Mouse (Mus musculus) cerebral cortex, adult 2 months (tissue): ENCODE measurements around the gene 6430628N08Rik.

Experiments
- WGBS: fragments of 180-500 bp; shearing (Covaris S2); methylation state at CpG from one replicate; pipeline ENCODE4 v1.1.7; 2018; 5-methylcytosine and 5-hydroxymethylcytosine counted together

6430628N08Rik gene

GRCm38 (mm10) chr4:115890553-115890952 is at the start of gene 6430628N08Rik:
TSS of gene 6430628N08Rik (plus strand) at chr4:115890665.
- WGBS, result 5% methylated on average over 31 of the region's 31 CpGs

GRCm38 (mm10) chr4:115840842-115841241 is 49.6 kb upstream of the 6430628N08Rik start:
- WGBS, result 93% methylated on average over 4 of the region's 4 CpGs

- 65% methylated on average over 2 of the region's 2 CpGs for WGBS
Observed at GRCm38 (mm10) chr4:115846656-115847055, 43.8 kb upstream of the 6430628N08Rik start.

- WGBS, result 15% methylated on average over 5 of the region's 5 CpGs
Observed at GRCm38 (mm10) chr4:115847377-115847776, 43.1 kb upstream of the 6430628N08Rik start.

DNA sequence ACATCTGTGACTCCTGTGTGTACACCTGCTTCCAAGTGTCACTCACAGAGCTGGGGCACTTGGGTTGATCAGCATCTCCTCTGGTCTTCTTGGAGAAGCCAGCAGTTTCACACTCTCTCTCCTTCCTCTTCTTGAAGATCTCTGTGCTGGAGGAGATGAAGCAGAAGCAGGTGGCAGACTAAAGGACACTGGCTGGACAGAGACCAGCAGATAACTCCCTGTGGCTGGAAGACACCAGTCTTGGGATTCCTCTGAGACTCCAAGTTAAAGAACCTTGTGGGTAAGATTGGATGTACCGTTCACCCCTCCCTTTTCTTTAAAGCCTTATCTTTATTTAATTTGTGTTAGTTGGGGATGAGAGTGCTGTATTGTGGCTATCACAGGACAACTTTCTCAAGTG is 42.4 kb upstream of the 6430628N08Rik start:
- 83% methylated on average over 1 of the region's 1 CpGs for WGBS

DNA sequence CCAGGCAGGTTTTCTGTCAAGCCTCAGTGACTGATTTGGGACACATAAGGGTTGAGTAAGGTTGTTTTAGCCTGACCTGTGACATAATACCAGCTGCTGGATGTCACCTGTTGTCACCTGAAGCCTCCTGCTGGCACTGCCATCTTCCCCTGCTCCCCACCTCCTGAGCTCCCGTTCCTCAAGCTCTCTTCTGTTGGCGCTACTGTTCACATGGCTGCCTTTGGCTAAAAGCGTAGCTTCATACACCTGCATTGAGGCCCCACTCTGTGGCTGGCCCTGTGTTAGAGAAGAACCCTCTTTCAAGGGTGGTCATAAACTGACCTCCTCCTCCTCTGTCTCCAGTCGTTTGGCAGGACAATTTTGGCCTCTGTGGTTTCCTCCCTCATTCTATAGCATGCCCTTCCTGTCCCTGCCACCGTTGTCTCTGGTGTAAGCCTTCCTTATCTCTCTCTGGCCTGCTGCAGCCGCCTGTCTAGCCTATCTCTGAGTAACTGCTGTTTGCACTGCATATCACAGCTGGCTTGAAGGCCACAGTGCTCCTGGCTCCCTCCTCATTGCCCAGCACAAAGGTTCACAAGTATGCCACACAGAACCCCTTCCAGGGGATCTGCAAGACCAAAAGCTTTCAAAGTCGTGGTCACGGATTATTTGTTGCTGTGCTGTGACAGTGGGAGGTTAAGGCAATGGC is 41.3 kb upstream of the 6430628N08Rik start:
- WGBS, result 72% methylated on average over 8 of the region's 8 CpGs

DNA sequence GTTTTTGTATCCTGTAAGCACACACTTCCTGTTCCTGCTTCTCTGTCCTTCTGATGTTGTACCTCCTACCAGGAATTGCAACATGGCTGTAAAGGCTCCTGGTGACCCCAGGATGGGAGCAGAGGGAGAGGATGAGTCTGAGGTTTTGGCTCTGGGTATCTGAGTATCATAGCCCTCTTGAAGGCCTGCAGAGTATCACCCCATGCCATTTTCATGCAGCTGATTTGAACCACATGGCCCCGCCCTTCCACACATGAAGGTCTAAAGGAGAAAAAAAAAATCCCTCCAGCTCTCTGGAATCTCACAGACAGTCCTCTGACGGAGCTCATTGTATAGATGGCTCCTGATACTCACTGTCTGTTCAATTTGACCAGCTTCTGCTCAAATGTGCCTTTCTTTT is 40.4 kb upstream of the 6430628N08Rik start:
- 94% methylated on average over 2 of the region's 2 CpGs for WGBS

DNA sequence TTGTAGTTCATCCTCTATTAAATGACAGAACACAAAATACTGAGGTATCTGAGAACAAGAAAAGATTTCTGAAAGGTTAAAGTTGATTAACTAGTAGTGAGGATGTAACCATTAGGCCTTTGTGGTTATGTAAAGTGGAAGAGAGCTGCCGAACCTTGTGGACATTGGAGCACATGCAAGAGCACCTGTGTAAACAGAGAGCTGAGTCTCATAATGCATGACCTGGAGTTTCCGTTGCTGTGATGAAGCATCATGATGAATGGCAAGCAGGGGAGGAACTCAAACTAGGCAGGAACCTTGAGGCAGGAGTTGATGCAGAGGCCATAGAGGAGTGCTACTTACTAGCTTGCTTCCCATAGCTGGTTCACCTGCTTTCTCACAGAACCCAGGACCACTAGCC is 39.8 kb upstream of the 6430628N08Rik start:
- 70% methylated on average over 2 of the region's 2 CpGs for WGBS

GRCm38 (mm10) chr4:115851569-115851968 is 38.9 kb upstream of the 6430628N08Rik start:
- WGBS, result 81% methylated on average over 6 of the region's 6 CpGs

DNA sequence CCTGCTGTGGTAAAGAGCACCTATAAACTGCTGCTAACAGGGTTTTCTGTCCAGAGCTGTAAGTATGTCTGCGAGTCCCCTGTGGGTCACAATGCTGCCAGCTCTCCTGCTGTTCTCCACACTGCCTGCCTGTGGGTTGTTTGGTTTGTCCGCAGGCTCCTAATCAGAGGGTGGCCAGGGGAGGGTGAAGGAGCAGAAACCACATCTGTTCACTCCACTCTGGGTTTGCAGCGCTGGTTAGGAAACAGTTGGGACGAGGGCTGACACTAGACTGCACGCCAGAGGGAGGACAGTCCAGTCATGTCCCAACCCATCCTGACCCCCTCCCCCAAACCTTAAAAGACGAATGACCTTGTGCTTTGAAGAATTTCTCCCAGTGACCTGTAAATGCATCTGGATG is 35.4 kb upstream of the 6430628N08Rik start:
- 77% methylated on average over 6 of the region's 6 CpGs for WGBS

GRCm38 (mm10) chr4:115855609-115856008 is 34.9 kb upstream of the 6430628N08Rik start:
- WGBS, result 23% methylated on average over 4 of the region's 4 CpGs

DNA sequence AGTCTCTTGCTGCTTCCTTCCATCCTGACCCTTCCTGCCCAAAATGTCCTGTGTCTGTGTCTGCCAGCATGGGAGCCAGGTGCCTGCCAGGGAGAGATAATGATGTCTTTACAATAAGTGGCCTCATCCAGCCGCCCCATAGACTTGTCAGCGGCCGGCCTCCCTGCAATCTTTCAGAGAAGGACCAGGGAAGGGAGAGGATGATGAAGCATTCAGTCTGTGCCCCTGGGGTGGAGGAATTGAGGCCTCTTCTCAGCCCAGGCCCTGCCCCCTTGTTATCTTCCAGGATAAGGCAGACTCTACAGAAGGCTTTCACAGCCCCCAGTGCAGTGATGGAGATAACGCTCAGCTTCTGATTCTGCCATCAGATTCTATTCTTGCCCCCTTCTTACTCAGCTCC is 34.2 kb upstream of the 6430628N08Rik start:
- WGBS, result 89% methylated on average over 4 of the region's 4 CpGs

DNA sequence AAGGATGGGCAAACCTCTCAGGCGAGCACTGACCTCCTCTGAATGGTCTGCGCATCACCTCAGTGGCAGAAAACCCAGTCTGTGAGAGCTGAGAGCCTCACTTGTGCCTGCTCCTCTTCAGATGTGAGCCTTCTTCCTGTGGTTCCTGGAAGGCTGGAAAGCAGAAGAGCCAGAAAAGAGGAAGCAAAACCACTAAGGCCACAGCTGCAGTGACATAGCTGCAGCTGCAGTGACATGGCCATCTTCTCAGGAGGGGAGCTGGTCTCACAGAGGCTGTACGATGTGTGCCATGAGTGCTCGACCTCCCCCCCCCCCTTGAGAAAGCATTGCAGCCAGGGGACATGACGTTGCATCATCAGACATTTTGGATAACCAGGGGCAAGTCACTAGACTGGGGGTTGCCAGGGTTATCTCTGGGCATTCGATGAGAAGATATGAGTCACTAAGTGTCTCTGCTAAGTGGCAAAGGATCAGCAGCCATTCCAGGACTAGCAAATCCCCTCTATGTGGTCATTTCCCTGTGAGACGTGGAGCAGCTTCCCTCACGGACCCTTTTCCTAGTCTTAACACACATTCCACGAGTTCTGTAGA is 33.1 kb upstream of the 6430628N08Rik start:
- WGBS, result 86% methylated on average over 9 of the region's 9 CpGs

DNA sequence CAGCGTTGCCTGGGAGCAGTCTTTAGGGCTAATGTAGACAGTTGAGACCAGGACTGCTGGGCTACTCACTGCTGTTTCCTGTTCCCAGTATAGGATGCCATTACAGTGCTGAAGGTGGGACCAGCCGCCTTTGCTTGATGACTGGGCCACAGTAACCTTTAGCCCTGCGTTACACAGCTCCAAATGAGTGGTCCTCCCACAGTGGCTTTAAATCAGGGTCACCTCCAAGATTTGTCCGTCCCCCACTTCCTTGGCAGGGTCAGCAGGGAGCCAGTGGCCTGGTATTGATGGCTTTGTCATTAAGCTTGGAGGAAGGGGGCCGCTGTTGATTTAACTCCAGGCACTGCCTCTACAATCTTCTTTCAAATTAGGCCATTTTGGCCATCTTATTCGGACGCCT is 27.1 kb upstream of the 6430628N08Rik start:
- 87% methylated on average over 7 of the region's 7 CpGs for WGBS

DNA sequence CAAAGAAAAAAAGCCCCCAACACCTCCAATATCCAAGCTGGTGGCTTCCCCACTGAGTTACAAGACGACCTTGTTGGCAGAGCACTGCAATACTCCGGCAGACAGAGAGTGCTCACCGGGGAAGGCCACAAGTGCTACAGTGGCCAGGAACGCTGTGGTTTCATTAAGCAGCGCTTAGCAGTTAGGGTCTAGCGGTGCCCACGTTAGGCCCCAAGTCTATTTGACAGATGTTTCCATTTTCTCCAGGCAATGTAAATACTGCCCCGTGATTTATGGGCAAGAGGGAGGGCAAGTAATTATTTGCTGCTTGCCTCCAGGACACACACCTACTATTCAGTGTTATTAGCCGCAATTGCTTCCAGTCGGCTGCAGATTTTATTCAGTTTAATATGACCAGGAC is 26.6 kb upstream of the 6430628N08Rik start:
- WGBS, result 79% methylated on average over 10 of the region's 10 CpGs

DNA sequence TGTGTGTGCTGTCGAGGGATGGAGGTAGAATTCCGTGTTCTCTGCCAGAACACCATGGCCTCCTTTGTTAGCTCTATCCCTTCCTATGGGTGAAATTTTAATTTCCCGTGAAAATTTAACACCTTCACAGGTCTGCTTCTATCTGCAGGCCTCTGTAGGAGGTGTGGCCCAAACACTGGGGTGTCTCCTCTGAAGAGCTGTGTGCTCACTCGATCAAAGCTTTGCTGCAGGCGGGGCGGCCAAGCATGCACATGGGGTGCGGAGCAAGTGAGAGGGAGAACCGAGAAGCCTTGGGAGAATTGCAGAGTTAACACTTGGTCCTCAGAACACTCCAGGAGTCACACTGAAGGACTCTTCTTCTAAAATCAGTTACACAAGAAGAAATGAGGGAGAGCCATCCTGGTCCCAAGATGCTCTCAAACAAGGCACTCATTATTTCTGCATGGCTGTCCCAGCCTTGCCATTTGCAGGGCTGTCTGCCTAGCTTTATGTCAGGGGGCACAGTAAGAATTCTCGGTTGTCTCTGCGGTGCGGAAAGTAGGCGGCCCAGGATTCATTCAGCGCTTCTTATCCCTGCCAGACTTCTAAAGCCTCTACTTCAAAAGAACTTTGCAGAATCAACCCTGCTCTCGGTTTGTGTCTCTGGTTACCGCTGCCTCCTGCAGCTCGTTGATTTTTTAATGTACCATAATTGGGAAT is 20.8 kb upstream of the 6430628N08Rik start:
- WGBS, result 60% methylated on average over 16 of the region's 16 CpGs

DNA sequence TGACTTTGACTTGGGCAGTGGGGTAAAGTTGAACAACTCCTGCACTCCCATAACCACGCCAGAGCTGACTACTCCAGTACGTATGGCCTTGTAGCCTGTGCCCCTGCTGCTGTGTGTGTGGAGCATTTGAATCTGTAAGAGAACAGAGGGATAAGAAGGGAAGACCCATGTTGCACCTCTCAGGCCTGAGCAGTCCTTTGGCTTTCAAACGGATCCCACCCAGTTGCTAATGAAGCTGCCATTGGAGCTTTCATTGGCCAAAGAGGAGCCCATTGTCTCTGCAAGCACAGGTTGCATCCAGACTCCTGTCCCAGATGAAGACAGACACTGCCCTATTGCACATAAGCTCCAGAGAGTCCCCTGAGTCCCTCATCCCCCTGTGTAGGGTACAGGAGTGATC is 17.2 kb upstream of the 6430628N08Rik start:
- 91% methylated on average over 3 of the region's 3 CpGs for WGBS

DNA sequence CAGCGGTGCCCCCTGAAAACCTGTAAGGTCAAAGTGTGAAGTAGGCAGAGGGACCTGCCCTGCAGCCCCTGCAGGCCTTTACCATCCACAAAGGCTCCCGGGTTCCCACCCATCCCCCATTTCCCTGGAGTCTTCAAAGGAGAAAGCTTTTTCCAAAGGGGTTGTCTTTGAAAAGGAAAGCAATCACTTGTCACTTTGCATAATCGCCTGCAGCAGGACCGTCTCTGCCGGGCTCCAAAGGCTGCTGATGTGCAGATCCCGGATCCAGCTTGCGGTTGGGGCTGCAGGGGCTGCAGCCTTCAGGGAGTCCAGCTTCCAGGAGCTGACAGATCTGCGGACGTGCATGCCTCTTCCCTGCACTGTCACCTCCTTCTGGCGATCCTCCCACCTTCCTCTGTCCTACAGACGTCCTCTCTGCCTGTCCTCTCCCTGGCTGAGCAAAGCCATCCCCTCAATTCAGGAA is 12.2 kb upstream of the 6430628N08Rik start:
- 31% methylated on average over 11 of the region's 11 CpGs for WGBS

DNA sequence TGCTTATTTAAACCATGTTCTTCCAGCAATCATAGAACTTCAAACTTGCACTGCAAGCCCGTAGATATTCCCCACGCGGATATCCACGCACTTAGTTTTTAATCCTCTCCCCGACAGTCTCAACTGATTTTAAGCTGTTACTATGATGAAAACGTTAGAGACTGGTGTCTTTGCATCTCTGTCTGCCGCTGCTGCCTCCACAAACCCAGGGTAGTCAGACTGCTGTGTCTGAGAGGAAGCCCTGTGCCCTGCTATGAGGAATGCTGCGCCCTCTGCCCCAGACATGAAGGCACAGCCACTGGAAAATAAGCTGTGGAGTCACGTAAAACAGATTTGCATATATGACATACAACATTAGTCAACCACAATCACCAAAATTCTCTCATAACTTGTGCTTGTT is 11.6 kb upstream of the 6430628N08Rik start:
- 59% methylated on average over 9 of the region's 9 CpGs for WGBS

- WGBS, result 12% methylated on average over 1 of the region's 1 CpGs
Observed at GRCm38 (mm10) chr4:115881183-115881582, 9.3 kb upstream of the 6430628N08Rik start.

GRCm38 (mm10) chr4:115882195-115882594 is 8.3 kb upstream of the 6430628N08Rik start:
- 57% methylated on average over 4 of the region's 4 CpGs for WGBS

DNA sequence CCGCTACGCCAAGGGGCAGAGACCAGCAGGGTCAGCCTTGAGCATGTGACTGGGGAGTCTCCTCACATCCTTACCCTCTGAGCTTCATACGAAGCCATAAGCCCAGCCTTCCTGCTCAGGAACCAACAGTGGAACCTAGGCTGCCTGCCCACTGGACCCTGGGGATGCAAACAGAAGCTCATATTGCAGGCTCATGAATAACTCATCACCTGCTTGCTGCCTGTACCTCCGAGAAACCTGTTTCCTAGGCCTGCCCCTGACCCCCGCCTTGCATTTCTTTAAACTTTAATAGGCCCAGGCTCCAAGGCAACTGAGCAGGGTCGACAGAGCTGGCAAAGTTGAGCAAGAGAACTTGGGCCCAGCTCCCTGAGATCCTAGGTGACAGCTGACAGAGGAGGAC is 6.4 kb upstream of the 6430628N08Rik start, which contains the start of gene Kncn:
TSS of gene Kncn (plus strand) at position 379 of the 400 bp plus-strand sequence.
- 88% methylated on average over 6 of the region's 6 CpGs for WGBS

DNA sequence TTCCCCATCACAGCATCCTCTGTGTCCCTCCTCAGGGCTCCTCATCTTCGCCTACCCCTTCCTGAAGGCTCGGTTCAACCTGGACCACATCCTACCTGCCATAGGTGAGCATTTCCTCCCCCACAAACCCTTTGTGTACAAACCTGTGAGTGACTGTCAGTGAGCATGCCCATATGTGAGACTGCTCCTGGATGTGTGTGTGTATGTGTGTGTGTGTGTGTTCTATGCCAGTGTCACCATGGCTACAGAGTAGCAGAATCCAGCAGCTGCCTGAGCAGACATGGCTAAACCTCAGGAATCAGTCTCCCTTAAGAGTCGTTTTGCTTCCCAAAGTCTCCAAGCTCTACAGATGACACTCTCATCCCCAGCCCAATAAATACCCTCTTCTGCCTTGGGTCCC is 4.6 kb upstream of the 6430628N08Rik start:
- WGBS, result 59% methylated on average over 3 of the region's 3 CpGs
